Mouse (Mus musculus) liver, embryonic 14.5 days (tissue): ENCODE results near the gene Gm28053.

Experiments
- CTCF ChIP-seq: IDR thresholded peaks from 2 replicates; pipeline ENCODE4 v1.5.1; 2016; ENCODE audit warnings: antibody characterized with exemption, low read depth, control low read depth
- EP300 ChIP-seq: IDR thresholded peaks from 2 replicates; pipeline ENCODE4 v1.6.1; 2016; ENCODE audit warnings: antibody characterized with exemption, low read depth

DNA sequence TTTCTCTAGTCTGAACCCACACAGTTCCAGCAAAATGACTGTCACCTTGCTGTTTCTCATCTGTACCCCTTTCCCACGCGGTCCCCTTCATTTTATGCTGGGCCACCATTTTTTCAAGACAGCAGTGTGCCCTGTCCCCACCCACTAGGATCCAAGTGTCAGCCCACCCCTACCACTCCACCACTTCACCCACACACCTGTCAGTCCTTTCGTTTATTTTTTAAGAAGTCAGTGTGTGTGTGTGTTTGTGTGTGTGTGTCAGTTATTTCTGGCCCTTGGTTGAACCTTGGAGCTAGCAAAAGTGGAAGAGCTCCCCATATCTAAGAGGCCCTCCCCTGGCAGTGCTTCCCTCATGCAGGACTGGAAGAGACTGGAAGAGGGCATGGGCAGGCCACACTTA is 50.5 kb downstream of the Gm28053 start:
- TF ChIP-seq CTCF (no peak), EP300 (no peak)
